Mouse (Mus musculus) testis, adult 2 months (tissue): ENCODE data around the gene Cyfip2. TPM values are rescaled to one million over a fixed set of nuclear protein-coding genes. Genes with fewer than 3 reads are reported as not detected.

Experiments
- H3K27ac ChIP-seq: fragments of 200-500 bp; 2 replicates; pipeline ENCODE4 v1.5.1; 2012; ENCODE audit warnings: low read depth, low read length; ENCODE audit not compliant: control insufficient read depth, insufficient read depth
- H3K27me3 ChIP-seq: fragments of 200-500 bp; 2 replicates; pipeline ENCODE4 v1.6.1; 2012; ENCODE audit warnings: mild to moderate bottlenecking, low read length, moderate library complexity; ENCODE audit not compliant: control insufficient read depth, insufficient read depth
- H3K36me3 ChIP-seq: fragments of 200-500 bp; 2 replicates; pipeline ENCODE4 v1.6.1; 2012; ENCODE audit warnings: mild to moderate bottlenecking, low read length; ENCODE audit not compliant: control insufficient read depth, insufficient read depth
- H3K4me1 ChIP-seq: fragments of 200-500 bp; 2 replicates; pipeline ENCODE4 v1.6.1; 2012; ENCODE audit warnings: low read length; ENCODE audit not compliant: control insufficient read depth, insufficient read depth
- H3K4me3 ChIP-seq: fragments of 200-500 bp; 2 replicates; pipeline ENCODE4 v1.5.1; 2012; ENCODE audit warnings: low read depth, mild to moderate bottlenecking, low read length, moderate library complexity, mixed read lengths; ENCODE audit not compliant: control insufficient read depth
- CTCF ChIP-seq: fragments of 200-500 bp; IDR thresholded peaks from 2 replicates; pipeline ENCODE4 v1.5.1; 2012; ENCODE audit warnings: low read depth, mild to moderate bottlenecking, inconsistent platforms, low read length, moderate library complexity; ENCODE audit not compliant: control insufficient read depth, insufficient read depth, insufficient replicate concordance
- POLR2A ChIP-seq: fragments of 200-500 bp; IDR thresholded peaks from 2 replicates; pipeline ENCODE4 v1.6.1; 2012; ENCODE audit warnings: low read depth, mild to moderate bottlenecking, inconsistent platforms, low read length, moderate library complexity; ENCODE audit not compliant: control insufficient read depth
- polyA plus RNA-seq: library from polyadenylated mRNA; depleted of rRNA; stranded (reverse); fragments of >200 nt; gene quantifications from 2 replicates; pipeline ENCODE4 v1.2.3, GENCODE M21; 2012

Cyfip2 gene
- polyA plus RNA-seq, 1 experiment, result 1.6 TPM

- no peaks in the 10 kb centered on the region for H3K36me3 ChIP-seq
- H3K27me3 ChIP-seq, result no peaks in the 10 kb centered on the region
- H3K4me3 ChIP-seq, result no peak overlapping the region
- no peaks in the 10 kb centered on the region for H3K4me1 ChIP-seq
- H3K27ac ChIP-seq, result no peak overlapping the region
- TF ChIP-seq CTCF (no peak), POLR2A (no peak)
Measured at GRCm38 (mm10) chr11:46263291-46263690, 49.4 kb downstream of the Cyfip2 start.

GRCm38 (mm10) chr11:46262854-46263253 is 49.8 kb downstream of the Cyfip2 start:
- H3K36me3 ChIP-seq, result no peaks in the 10 kb centered on the region
- TF ChIP-seq CTCF (no peak), POLR2A (no peak)
- no peaks in the 10 kb centered on the region for H3K27me3 ChIP-seq
- H3K4me1 ChIP-seq, result no peaks in the 10 kb centered on the region
- no peak overlapping the region for H3K4me3 ChIP-seq
- H3K27ac ChIP-seq, result no peak overlapping the region

GRCm38 (mm10) chr11:46258749-46259148 is 53.9 kb downstream of the Cyfip2 start:
- H3K27ac ChIP-seq, result no peak overlapping the region
- no peaks in the 10 kb centered on the region for H3K4me1 ChIP-seq
- TF ChIP-seq POLR2A (no peak), CTCF (no peak)
- no peaks in the 10 kb centered on the region for H3K36me3 ChIP-seq
- H3K4me3 ChIP-seq, result no peak overlapping the region
- H3K27me3 ChIP-seq, result no peaks in the 10 kb centered on the region

GRCm38 (mm10) chr11:46258207-46258606 is 54.5 kb downstream of the Cyfip2 start:
- Histone ChIP-seq H3K4me1 (no peaks in the 10 kb centered on the region), H3K4me3 (no peak overlapping the region), H3K27ac (no peak overlapping the region), H3K27me3 (no peaks in the 10 kb centered on the region), H3K36me3 (no peaks in the 10 kb centered on the region)
- TF ChIP-seq CTCF, result no peak
- TF ChIP-seq POLR2A, result no peak

- Histone ChIP-seq H3K4me3 (no peak overlapping the region), H3K27ac (no peak overlapping the region), H3K4me1 (no peaks in the 10 kb centered on the region), H3K36me3 (no peaks in the 10 kb centered on the region), H3K27me3 (no peaks in the 10 kb centered on the region)
- TF ChIP-seq CTCF, result no peak
Measured at GRCm38 (mm10) chr11:46255291-46255690, 57.4 kb downstream of the Cyfip2 start.

GRCm38 (mm10) chr11:46251994-46252393 is 60.7 kb downstream of the Cyfip2 start:
- H3K36me3 ChIP-seq, result no peaks in the 10 kb centered on the region

GRCm38 (mm10) chr11:46248352-46248751 is 64.3 kb downstream of the Cyfip2 start:
- Histone ChIP-seq H3K4me1 (no peaks in the 10 kb centered on the region), H3K36me3 (no peaks in the 10 kb centered on the region), H3K4me3 (no peak overlapping the region), H3K27ac (no peak overlapping the region), H3K27me3 (no peaks in the 10 kb centered on the region)
- no peak for TF ChIP-seq POLR2A
- no peak for TF ChIP-seq CTCF

More at GRCm38 (mm10) chr11:46251994-46252393, 60.7 kb downstream of the Cyfip2 start:
- H3K27ac ChIP-seq, result no peak overlapping the region
- no peaks in the 10 kb centered on the region for H3K4me1 ChIP-seq
- no peak overlapping the region for H3K4me3 ChIP-seq
- TF ChIP-seq CTCF (peak; percentile 98), POLR2A (no peak)
- H3K27me3 ChIP-seq, result no peaks in the 10 kb centered on the region

GRCm38 (mm10) chr11:46246393-46246792 is 66.3 kb downstream of the Cyfip2 start:
- no peak for TF ChIP-seq CTCF
- TF ChIP-seq POLR2A, result no peak
- Histone ChIP-seq H3K27me3 (no peaks in the 10 kb centered on the region), H3K4me1 (no peaks in the 10 kb centered on the region)

More at GRCm38 (mm10) chr11:46246393-46246792, 66.3 kb downstream of the Cyfip2 start:
- Histone ChIP-seq H3K4me3 (no peak overlapping the region), H3K36me3 (no peaks in the 10 kb centered on the region), H3K27ac (no peak overlapping the region)
